Mouse (Mus musculus) right cerebral cortex, adult 2 months (tissue): ENCODE data around the gene Trib2.
A peak's percentile ranks its signal among the peaks of the same experiment; 100 is the strongest.

ENCODE experiments used
- DNase-seq, 2 experiments: peaks; one replicate each; pipeline ENCODE4 v3.0.0; 2021 to 2022; ENCODE audit warnings: low spot score in 2 of 2

Gene Trib2

GRCm38 (mm10) chr12:15816740-15817178 lies at the start of gene Trib2:
Gene Trib2, minus strand, starts transcription at chr12:15816922.
- DNase-seq, result peak; percentile 86 to 93

GRCm38 (mm10) chr12:15858005-15858404 lies 41.3 kb upstream of the Trib2 start:
- DNase-seq, result no peak

GRCm38 (mm10) chr12:15855891-15856290 lies 39.2 kb upstream of the Trib2 start:
- DNase-seq, result no peak

GRCm38 (mm10) chr12:15852781-15853180 lies 36.1 kb upstream of the Trib2 start:
- peak; percentile 63 to 67 for DNase-seq

- DNase-seq, result no peak
These were observed 35.3 kb upstream of the Trib2 start for GRCm38 (mm10) chr12:15852031-15852430.

- DNase-seq, result no peak
These were observed 33.7 kb upstream of the Trib2 start for GRCm38 (mm10) chr12:15850441-15850895.

GRCm38 (mm10) chr12:15849861-15850294 lies 33.2 kb upstream of the Trib2 start:
- DNase-seq, result no peak

- no peak for DNase-seq
These were observed 31.7 kb upstream of the Trib2 start for GRCm38 (mm10) chr12:15848391-15848790.

- no peak for DNase-seq
These were observed 28.0 kb upstream of the Trib2 start for GRCm38 (mm10) chr12:15844701-15845100.

GRCm38 (mm10) chr12:15840864-15841557 lies 24.3 kb upstream of the Trib2 start:
- DNase-seq, result no peak

- no peak for DNase-seq
These were observed 21.5 kb upstream of the Trib2 start for GRCm38 (mm10) chr12:15838201-15838600.

- DNase-seq, result no peak
These were observed 20.8 kb upstream of the Trib2 start for GRCm38 (mm10) chr12:15837566-15837965.

GRCm38 (mm10) chr12:15832674-15833052 lies 15.9 kb upstream of the Trib2 start:
- DNase-seq, result peak; percentile 74 to 80

GRCm38 (mm10) chr12:15831941-15832673 lies 15.4 kb upstream of the Trib2 start:
- no peak for DNase-seq

GRCm38 (mm10) chr12:15830750-15831149 lies 14.0 kb upstream of the Trib2 start:
- no peak for DNase-seq

GRCm38 (mm10) chr12:15828815-15829398 lies 12.2 kb upstream of the Trib2 start:
- no peak for DNase-seq

- no peak for DNase-seq
These were observed 4.3 kb upstream of the Trib2 start for GRCm38 (mm10) chr12:15821019-15821418.

GRCm38 (mm10) chr12:15817365-15817764 lies 643 bp upstream of the Trib2 start:
- DNase-seq, result peak in 1 of 2 experiments; percentile 18

- peak; percentile 52 to 63 for DNase-seq
These were observed 492 bp downstream of the Trib2 start for GRCm38 (mm10) chr12:15816254-15816605.

- peak; percentile 60 to 71 for DNase-seq
These were observed 1.0 kb downstream of the Trib2 start for GRCm38 (mm10) chr12:15815576-15816253.

GRCm38 (mm10) chr12:15815170-15815575 lies 1.5 kb downstream of the Trib2 start:
- peak; percentile 56 to 58 for DNase-seq
